Mouse (Mus musculus) hindbrain, postnatal 0 days (tissue): ENCODE data around the gene Pla2g2e. TPM values are rescaled to one million over a fixed set of nuclear protein-coding genes. Genes with fewer than 3 reads are reported as not detected.

Source experiments
- ATAC-seq: fragments of 200-750 bp; cut with Nextera tagmentation; 2 replicates; pipeline ENCODE4 v1.8.0; 2017; ENCODE audit warnings: mild to moderate bottlenecking, moderate TSS enrichment, moderate library complexity
- DNase-seq: peaks from one replicate; pipeline ENCODE4 v3.0.0-alpha.2; 2015; ENCODE audit warnings: low spot score
- H3K27ac ChIP-seq: fragments of 300-500 bp; sonication (generic); 2 replicates; pipeline ENCODE4 v1.5.1; 2014; ENCODE audit warnings: mild to moderate bottlenecking
- H3K27me3 ChIP-seq: fragments of 300-500 bp; sonication (generic); 2 replicates; pipeline ENCODE4 v1.6.1; 2014; ENCODE audit warnings: low read length, mixed read lengths; ENCODE audit not compliant: insufficient read depth
- H3K36me3 ChIP-seq: fragments of 300-500 bp; sonication (generic); 2 replicates; pipeline ENCODE4 v1.6.1; 2014; ENCODE audit warnings: low read length, mixed read lengths; ENCODE audit not compliant: insufficient read depth
- H3K4me1 ChIP-seq: fragments of 300-500 bp; sonication (generic); 2 replicates; pipeline ENCODE4 v1.6.1; 2014; ENCODE audit warnings: antibody characterized with exemption, low read length, mixed read lengths; ENCODE audit not compliant: insufficient read depth
- H3K4me2 ChIP-seq: fragments of 300-500 bp; sonication (generic); 2 replicates; pipeline ENCODE4 v1.6.1; 2014; ENCODE audit warnings: low read depth, mild to moderate bottlenecking, low read length, moderate library complexity, mixed read lengths
- H3K4me3 ChIP-seq: fragments of 300-500 bp; sonication (generic); 2 replicates; pipeline ENCODE4 v1.5.1; 2014; ENCODE audit warnings: low read length
- H3K9ac ChIP-seq: fragments of 300-500 bp; sonication (generic); replicated peaks from 2 replicates; pipeline ENCODE4 v1.6.1; 2014; ENCODE audit warnings: mild to moderate bottlenecking, low read length, moderate library complexity, mixed read lengths
- H3K9me3 ChIP-seq: fragments of 300-500 bp; sonication (generic); 2 replicates; pipeline ENCODE4 v1.6.1; 2016; ENCODE audit warnings: low read length, mixed read lengths
- CTCF ChIP-seq: IDR thresholded peaks from 2 replicates; pipeline ENCODE4 v1.5.1; 2016; ENCODE audit warnings: antibody characterized with exemption, control low read depth, low read depth
- WGBS: fragments of 180-500 bp; shearing (Covaris S2); extraction: QIAGEN DNeasy Blood & Tissue Kit; methylation state at CpG from one replicate; pipeline ENCODE4 v1.1.7; 2014; 5-methylcytosine and 5-hydroxymethylcytosine counted together
- polyA plus RNA-seq: library from polyadenylated mRNA; unstranded; fragments of >200 nt; fragmentation: Nextera tagmentation; extraction: Ambion mirVana; gene quantifications from 2 replicates; pipeline ENCODE4 v1.2.1, GENCODE M21; 2015
- total RNA-seq: library from RNA; depleted of rRNA; stranded (reverse); fragments of >200 nt; gene quantifications from 2 replicates; pipeline ENCODE4 v1.2.3, GENCODE M21; 2014

Pla2g2e gene
- total and polyA plus RNA-seq, 2 experiments from 2014 or later: not detected

- H3K9me3 ChIP-seq: no peaks in the 10 kb centered on the region
- no peak for TF ChIP-seq CTCF
- H3K4me2 ChIP-seq: no peak overlapping the region
- H3K27me3 ChIP-seq: no peaks in the 10 kb centered on the region
- DNase-seq (no peak), ATAC-seq (no peak)
- no peak overlapping the region for H3K27ac ChIP-seq
- WGBS: 78% methylated on average over 7 of the region's 7 CpGs
- H3K36me3 ChIP-seq: peaks cover 74% of the 10 kb centered on the region
- H3K4me3 ChIP-seq: no peak overlapping the region
- no peaks in the 10 kb centered on the region for H3K4me1 ChIP-seq
- no peak overlapping the region for H3K9ac ChIP-seq
Observed at GRCm38 (mm10) chr4:138899361-138899760, 21.6 kb downstream of the Pla2g2e start.

- DNase-seq (no peak), ATAC-seq (no peak)
- Histone ChIP-seq H3K4me1 (no peaks in the 10 kb centered on the region), H3K27me3 (no peaks in the 10 kb centered on the region), H3K36me3 (peaks cover 50% of the 10 kb centered on the region), H3K4me2 (no peak overlapping the region), H3K4me3 (no peak overlapping the region), H3K9ac (no peak overlapping the region), H3K9me3 (no peaks in the 10 kb centered on the region), H3K27ac (no peak overlapping the region)
- TF ChIP-seq CTCF: no peak
- WGBS: 93% methylated on average over 18 of the region's 18 CpGs
Observed at GRCm38 (mm10) chr4:138905624-138906337, 28.0 kb downstream of the Pla2g2e start.

- WGBS: 1% methylated on average over 51 of the region's 52 CpGs
- no peak for TF ChIP-seq CTCF
- H3K9ac ChIP-seq: peak overlapping the region; percentile 88
- H3K4me3 ChIP-seq: peak overlapping the region; percentile 92
- no peaks in the 10 kb centered on the region for H3K9me3 ChIP-seq
- H3K27me3 ChIP-seq: no peaks in the 10 kb centered on the region
- peak overlapping the region; percentile 85 for H3K27ac ChIP-seq
- peaks cover 7% of the 10 kb centered on the region; the same call in 1 of the 2 replicates for H3K4me1 ChIP-seq
- no peaks in the 10 kb centered on the region for H3K36me3 ChIP-seq
- H3K4me2 ChIP-seq: peak overlapping the region; percentile 87
- ATAC-seq (peak; percentile 60), DNase-seq (peak; percentile 6)
Observed at GRCm38 (mm10) chr4:138913141-138913787, 35.5 kb downstream of the Pla2g2e start.

GRCm38 (mm10) chr4:138913797-138914196 is 36.1 kb downstream of the Pla2g2e start, which contains the start of gene Otud3:
Gene Otud3 (minus strand): TSS chr4:138913945.
- H3K9ac ChIP-seq: peak within 1 kb of the TSS; percentile 88
- TF ChIP-seq CTCF: peak; percentile 80
- H3K4me1 ChIP-seq: peaks cover 7% of the 10 kb centered on the region; the same call in 1 of the 2 replicates
- peak within 1 kb of the TSS; percentile 92 for H3K4me3 ChIP-seq
- under 1% methylated on average over 31 of the region's 39 CpGs for WGBS
- H3K4me2 ChIP-seq: peak within 1 kb of the TSS; percentile 87
- H3K9me3 ChIP-seq: no peaks in the 10 kb centered on the region
- H3K36me3 ChIP-seq: no peaks in the 10 kb centered on the region
- ATAC-seq (peak; percentile 96), DNase-seq (peak; percentile 98)
- H3K27me3 ChIP-seq: no peaks in the 10 kb centered on the region
- peak within 1 kb of the TSS; percentile 85 for H3K27ac ChIP-seq

GRCm38 (mm10) chr4:138917282-138917681 is 39.5 kb downstream of the Pla2g2e start:
- no peak for ATAC-seq
- no peak overlapping the region for H3K27ac ChIP-seq
- 90% methylated on average over 9 of the region's 9 CpGs for WGBS
- DNase-seq: no peak
- peak; percentile 32 for TF ChIP-seq CTCF
- H3K36me3 ChIP-seq: no peaks in the 10 kb centered on the region
- peaks cover 10% of the 10 kb centered on the region for H3K4me1 ChIP-seq
- H3K9me3 ChIP-seq: no peaks in the 10 kb centered on the region
- H3K4me3 ChIP-seq: no peak overlapping the region
- H3K4me2 ChIP-seq: no peak overlapping the region
- no peak overlapping the region for H3K9ac ChIP-seq
- H3K27me3 ChIP-seq: no peaks in the 10 kb centered on the region

- H3K9ac ChIP-seq: 0 out of 2 replicates have a peak overlapping the region, but pooled peaks have one; percentile 6
- H3K4me3 ChIP-seq: 0 out of 2 replicates have a peak overlapping the region, but pooled peaks have one; percentile 14
- H3K4me2 ChIP-seq: peak overlapping the region; percentile 55
- H3K9me3 ChIP-seq: no peaks in the 10 kb centered on the region
- no peaks in the 10 kb centered on the region for H3K27me3 ChIP-seq
- WGBS: 30% methylated on average over 20 of the region's 20 CpGs
- H3K36me3 ChIP-seq: no peaks in the 10 kb centered on the region
- H3K4me1 ChIP-seq: peaks cover 3% of the 10 kb centered on the region; the same call in 1 of the 2 replicates
- peak; percentile 58 for ATAC-seq
- no peak overlapping the region for H3K27ac ChIP-seq
- DNase-seq: peak; percentile 25
- 0 out of 2 replicates have a peak, but pooled peaks have one; percentile 21 for TF ChIP-seq CTCF
Observed at GRCm38 (mm10) chr4:138921254-138922130, 43.8 kb downstream of the Pla2g2e start.
